Mouse (Mus musculus) left cerebral cortex, adult 11 months (tissue): ENCODE results near the gene Rnf212.
A peak's percentile ranks its signal among the peaks of the same experiment; 100 is the strongest.
"Not testable (repeated sequence)": the region's sequence is repeated elsewhere in the genome, so short reads cannot be mapped to it uniquely, and the experiment has no call there.

Experiments used
- DNase-seq: peaks from one replicate; pipeline ENCODE4 v3.0.0; 2022; ENCODE audit warnings: low spot score

Rnf212 gene

GRCm38 (mm10) chr5:108774630-108775306 is at the start of gene Rnf212:
Gene Rnf212 (minus strand): TSS chr5:108774982.
- DNase-seq = no peak

GRCm38 (mm10) chr5:108823276-108823675 is 48.5 kb upstream of the Rnf212 start:
- no peak for DNase-seq

- DNase-seq = not testable (repeated sequence)
Observed at GRCm38 (mm10) chr5:108808750-108809149, 34.0 kb upstream of the Rnf212 start, which contains the start of gene Vmn2r8. Gene Vmn2r8 (minus strand): TSS chr5:108808850.

GRCm38 (mm10) chr5:108803646-108804045 is 28.9 kb upstream of the Rnf212 start:
- no peak for DNase-seq

GRCm38 (mm10) chr5:108795263-108795662 is 20.5 kb upstream of the Rnf212 start, which contains the start of gene Tmed11:
Gene Tmed11 (minus strand): TSS chr5:108795363.
- DNase-seq = not testable (repeated sequence)

- DNase-seq = not testable (repeated sequence)
Observed at GRCm38 (mm10) chr5:108790385-108790784, 15.6 kb upstream of the Rnf212 start.

- no peak for DNase-seq
Observed at GRCm38 (mm10) chr5:108760002-108760401, 14.8 kb downstream of the Rnf212 start.

GRCm38 (mm10) chr5:108758396-108758795 is 16.4 kb downstream of the Rnf212 start:
- DNase-seq = peak; percentile 17

GRCm38 (mm10) chr5:108751258-108751657 is 23.5 kb downstream of the Rnf212 start:
- not testable (repeated sequence) for DNase-seq

GRCm38 (mm10) chr5:108750328-108751210 is 24.2 kb downstream of the Rnf212 start:
- DNase-seq = no peak

GRCm38 (mm10) chr5:108744629-108745028 is 30.2 kb downstream of the Rnf212 start:
- no peak for DNase-seq

- DNase-seq = no peak
Observed at GRCm38 (mm10) chr5:108743856-108744255, 30.9 kb downstream of the Rnf212 start.

GRCm38 (mm10) chr5:108742596-108742995 is 32.2 kb downstream of the Rnf212 start:
- no peak for DNase-seq

GRCm38 (mm10) chr5:108741844-108742243 is 32.9 kb downstream of the Rnf212 start:
- no peak for DNase-seq

- no peak for DNase-seq
Observed at GRCm38 (mm10) chr5:108727425-108727824, 47.4 kb downstream of the Rnf212 start.

GRCm38 (mm10) chr5:108726557-108727248 is 48.1 kb downstream of the Rnf212 start:
- DNase-seq = peak; percentile 71

GRCm38 (mm10) chr5:108724006-108724405 is 50.8 kb downstream of the Rnf212 start:
- no peak for DNase-seq

- DNase-seq = no peak
Observed at GRCm38 (mm10) chr5:108719761-108720160, 55.0 kb downstream of the Rnf212 start.

- DNase-seq = no peak
Observed at GRCm38 (mm10) chr5:108718051-108718450, 56.7 kb downstream of the Rnf212 start.

- no peak for DNase-seq
Observed at GRCm38 (mm10) chr5:108715974-108716373, 58.8 kb downstream of the Rnf212 start.

- DNase-seq = no peak
Observed at GRCm38 (mm10) chr5:108714149-108714548, 60.6 kb downstream of the Rnf212 start.

GRCm38 (mm10) chr5:108713691-108714090 is 61.1 kb downstream of the Rnf212 start:
- no peak for DNase-seq
